Comparison of ENCODE assay signal across 9 mouse cellular contexts in genomic region chr5:115071096-115071901, GRCm38 (mm10). TPM values are rescaled to one million over a fixed set of nuclear protein-coding genes. Genes with fewer than 3 reads are reported as not detected.
DNase-seq lines count a peak whose midpoint lies in the region; ATAC-seq and TF ChIP-seq lines count a peak whose summit lies in the region.
"Had no signal": no experiment of that assay in that cellular context is flagged by ENCODE, and none has a peak within 500 bp of the region (broad histone marks: within the 10 kb centered on the region; RNA-seq: fewer than 3 reads in every experiment).

No protein-coding gene starts in this region.

- H3K4me3 ChIP-seq in thymus, adult 2 months (ENCODE audit: control insufficient read depth, insufficient read depth, low read length), result no peak overlapping the region
- no peak overlapping the region for H3K4me3 ChIP-seq in limb, embryonic 13.5 days

- no peak for ATAC-seq in cerebellum, adult (ENCODE audit: insufficient number of reproducible peaks, low FRiP score, low TSS enrichment)
- no peak for ATAC-seq in limb, embryonic 13.5 days (ENCODE audit: low FRiP score, low read depth)
- ATAC-seq in activated CD4-positive, CD25-positive, alpha-beta regulatory T cell, adult 4 months, result no peak

- H3K4me1 ChIP-seq in thymus, adult 2 months (replicated peaks; ENCODE audit: control insufficient read depth, insufficient read depth, low read length), result peaks cover 3% of the 10 kb centered on the region; the same call in 1 of the 2 replicates
- peaks cover 23% of the 10 kb centered on the region for H3K4me1 ChIP-seq in limb, embryonic 13.5 days

- whole genome bisulfite sequencing in thymus, adult 2 months, result 78% methylated on average over 11 of the region's 11 CpGs
- WGBS in limb, embryonic 13.5 days, result 84% methylated on average over 11 of the region's 11 CpGs

- no peak overlapping the region for H3K9ac ChIP-seq in limb, embryonic 13.5 days

- no peak overlapping the region for H3K4me2 ChIP-seq in limb, embryonic 13.5 days (replicated peaks)

- no peak for TF ChIP-seq CTCF in thymus, adult 2 months (IDR thresholded peaks at IDR 0.05; ENCODE audit: borderline replicate concordance, control insufficient read depth, extremely low read depth, insufficient read depth, low read length, poor library complexity)

- no peaks in the 10 kb centered on the region for H3K9me3 ChIP-seq in limb, embryonic 13.5 days

- DNase-seq in cerebellum, postnatal 14 days, result peak; percentile 28 to 31
- peak; percentile 41 for DNase-seq in thymus, adult 2 months
- DNase-seq in thymus, postnatal 0 days (ENCODE audit: low spot score), result no peak
- DNase-seq in ovary, postnatal 14 days (ENCODE audit: low spot score), result no peak
- DNase-seq in gastrocnemius, postnatal 4 days (ENCODE audit: low spot score in 2 of 2), result no peak

- H3K27me3 ChIP-seq in thymus, adult 2 months (ENCODE audit: control insufficient read depth, insufficient read depth, low read length), result no peaks in the 10 kb centered on the region
- H3K27me3 ChIP-seq in limb, embryonic 13.5 days, result no peaks in the 10 kb centered on the region

- no peak for TF ChIP-seq POLR2A in thymus, adult 2 months (IDR thresholded peaks at IDR 0.05; ENCODE audit: control insufficient read depth, extremely low read depth, insufficient read depth, low read length, poor library complexity)

- H3K36me3 ChIP-seq in thymus, adult 2 months (ENCODE audit: control insufficient read depth, insufficient read depth, low read length), result no peaks in the 10 kb centered on the region
- H3K36me3 ChIP-seq in limb, embryonic 13.5 days, result peaks cover 19% of the 10 kb centered on the region

- no peak overlapping the region for H3K27ac ChIP-seq in thymus, adult 2 months (ENCODE audit: control insufficient read depth, insufficient read depth, low read length)
- H3K27ac ChIP-seq in limb, embryonic 13.5 days, result peak overlapping the region; percentile 58; the same call in 1 of the 2 replicates

RNA-seq across cellular contexts. Expression of gene Gm10401, which starts 26.8 kb away (rescaled TPM):
- polyA plus RNA-seq in thymus, adult 2 months (2012; rRNA removed), result 0.26 TPM in 1 of 2 replicates, not detected in the other
- 26.4 and 27.2 TPM in 2 replicates for polyA plus RNA-seq in thymus, postnatal 0 days (2015; fragmentation: Nextera tagmentation; extraction: Ambion mirVana)
- 43.3 and 44.1 TPM in 2 replicates for polyA plus RNA-seq in limb, embryonic 13.5 days (2015; fragmentation: Nextera tagmentation; extraction: Ambion mirVana)
- total RNA-seq in gastrocnemius, postnatal 4 days (2021), result not detected
- 10 to 100 TPM; 11.7 to 19.1 TPM for polyA plus RNA-seq in activated CD4-positive, CD25-positive, alpha-beta regulatory T cell, adult 4 months (2017; shearing (Covaris generic))
- total RNA-seq: left cerebral cortex, postnatal 36 days had no signal

RNA-seq across cellular contexts. Expression of gene Acads, which starts 47.8 kb away (rescaled TPM):
- 99.6 and 101 TPM in 2 replicates for polyA plus RNA-seq in thymus, adult 2 months (2012; rRNA removed)
- polyA plus RNA-seq in thymus, postnatal 0 days (2015; fragmentation: Nextera tagmentation; extraction: Ambion mirVana), result 51.6 and 58.6 TPM in 2 replicates
- 56.5 and 56.9 TPM in 2 replicates for polyA plus RNA-seq in limb, embryonic 13.5 days (2015; fragmentation: Nextera tagmentation; extraction: Ambion mirVana)
- total RNA-seq in gastrocnemius, postnatal 4 days (2021), result 10 to 100 TPM; 74.6 to 78.1 TPM
- polyA plus RNA-seq in activated CD4-positive, CD25-positive, alpha-beta regulatory T cell, adult 4 months (2017; shearing (Covaris generic)), result 10 to 100 TPM; 14.7 to 24.1 TPM

Comparison
In these comparisons a context has a peak if more than half of its experiments do, and no peak if none do; other contexts are left out.
1. DNase-seq: peak in cerebellum, postnatal 14 days (2 of 2) and thymus, adult 2 months (single experiment); none in thymus, postnatal 0 days (single experiment), ovary, postnatal 14 days (single experiment) and gastrocnemius, postnatal 4 days (0 of 2).
2. RNA of gene Gm10401, which starts 26.8 kb away (polyA plus RNA-seq): 43.3 to 44.1 TPM in limb, embryonic 13.5 days, 26.4 to 27.2 TPM in thymus, postnatal 0 days and 11.7 to 19.1 TPM in activated CD4-positive, CD25-positive, alpha-beta regulatory T cell, adult 4 months; 0.26 TPM in thymus, adult 2 months; every median in the first group is over 10 times any median in the second.